Mouse (Mus musculus): ENCODE results near the gene Cuedc1. TPM values are rescaled to one million over a fixed set of nuclear protein-coding genes. Genes with fewer than 3 reads are reported as not detected.
A peak's percentile ranks its signal among the peaks of the same experiment; 100 is the strongest.

The Cuedc1 gene
- polyA plus RNA-seq, 1 experiment: 32.7 TPM

DNA sequence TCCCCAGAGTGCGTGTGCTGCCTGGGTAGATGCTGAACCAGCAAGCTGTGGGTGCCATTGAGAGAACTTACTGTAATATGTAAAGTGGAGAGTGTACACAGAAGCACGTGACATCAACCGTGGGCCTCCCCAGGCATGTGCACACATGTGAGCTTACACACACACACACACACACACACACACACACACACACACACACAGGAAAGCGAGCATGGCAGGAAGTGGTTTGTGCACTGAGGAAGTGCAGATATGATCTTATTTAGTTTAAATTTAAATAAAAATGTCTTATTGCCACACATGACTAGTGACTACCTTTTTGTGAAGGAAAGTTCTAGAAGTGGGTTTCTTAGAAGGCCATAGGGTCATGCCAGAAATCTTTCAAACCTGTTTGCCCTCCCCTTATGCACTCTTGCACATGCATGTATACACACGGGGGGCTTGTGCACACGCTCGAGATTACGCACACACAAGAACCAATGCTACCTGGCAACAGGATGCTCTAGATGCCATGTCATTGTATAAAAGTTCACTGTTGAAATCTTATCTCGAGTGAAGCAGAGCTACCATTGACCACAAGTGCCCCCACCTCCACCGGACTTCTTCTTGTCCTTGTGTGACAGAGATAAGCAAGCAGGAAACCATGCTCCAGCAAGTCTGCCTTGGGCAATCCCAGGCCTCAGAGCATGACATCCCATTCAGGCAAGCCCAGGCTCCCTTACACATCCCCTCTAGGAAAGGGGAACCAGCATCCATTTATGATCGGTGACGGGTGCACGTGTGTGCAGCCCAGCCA, 47.6 kb downstream of the Cuedc1 start:
- DNase-seq (ENCODE audit: extremely low spot score in 1 of 2, low spot score in 1 of 2): no peak

DNA sequence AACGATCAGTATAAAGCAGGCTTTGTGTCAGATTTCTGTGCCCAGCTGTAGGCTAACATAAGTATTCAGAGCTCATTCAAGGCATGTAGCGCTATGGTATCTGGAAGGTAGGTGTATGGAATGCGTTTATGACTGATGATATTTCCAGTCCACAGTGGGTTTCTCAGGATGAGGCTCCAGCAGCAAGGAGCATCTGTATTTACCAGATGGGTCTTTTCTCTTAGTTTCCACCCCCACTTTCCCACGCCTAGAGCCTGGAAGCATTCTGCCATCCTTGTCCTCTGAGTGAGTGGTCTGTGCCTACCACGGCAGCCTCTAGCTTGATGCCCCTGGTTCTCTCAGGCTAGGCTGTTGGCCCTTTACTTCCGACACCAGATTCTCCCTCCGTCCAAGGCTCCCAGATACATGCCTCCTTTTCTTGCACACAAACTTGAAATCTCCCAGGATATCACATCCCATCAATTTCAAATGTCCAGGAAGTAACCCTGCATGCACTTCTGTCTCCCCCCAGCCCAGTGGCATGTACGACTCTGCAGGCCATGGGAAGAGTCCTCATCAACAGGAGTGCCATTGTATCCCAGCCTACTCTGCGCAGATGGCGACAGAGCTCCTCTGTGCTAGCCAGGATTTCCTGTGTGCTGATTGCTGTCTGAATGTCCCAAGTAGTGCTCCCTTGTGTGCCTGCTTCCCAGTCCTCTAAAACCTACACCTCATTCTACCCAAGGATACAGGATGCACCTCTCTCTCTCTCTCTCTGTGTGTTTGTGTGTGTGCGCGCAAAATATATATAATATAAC, 48.6 kb downstream of the Cuedc1 start:
- peak in 1 of 2 experiments; percentile 50 for DNase-seq (ENCODE audit: extremely low spot score in 1 of 2, low spot score in 1 of 2)

DNA sequence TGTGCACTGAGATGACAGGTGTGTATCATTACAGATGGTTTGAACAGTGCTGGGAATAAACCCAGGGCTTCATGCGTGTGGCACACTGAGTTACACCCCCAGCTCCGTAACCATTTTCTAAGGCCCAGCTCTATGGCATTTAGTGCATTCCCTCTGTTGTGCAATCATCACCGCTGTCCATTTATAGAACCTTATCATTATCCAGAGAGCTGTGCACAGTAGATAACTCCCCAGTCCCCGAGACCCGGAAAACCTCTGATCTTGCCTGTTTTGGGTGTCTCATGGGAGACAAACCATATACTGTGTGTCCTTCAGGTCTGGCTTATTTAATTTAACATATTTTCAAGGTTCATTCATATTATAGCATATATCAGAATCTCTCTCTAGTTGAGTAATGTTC, 49.5 kb downstream of the Cuedc1 start:
- DNase-seq (ENCODE audit: extremely low spot score in 1 of 2, low spot score in 1 of 2): no peak

DNA sequence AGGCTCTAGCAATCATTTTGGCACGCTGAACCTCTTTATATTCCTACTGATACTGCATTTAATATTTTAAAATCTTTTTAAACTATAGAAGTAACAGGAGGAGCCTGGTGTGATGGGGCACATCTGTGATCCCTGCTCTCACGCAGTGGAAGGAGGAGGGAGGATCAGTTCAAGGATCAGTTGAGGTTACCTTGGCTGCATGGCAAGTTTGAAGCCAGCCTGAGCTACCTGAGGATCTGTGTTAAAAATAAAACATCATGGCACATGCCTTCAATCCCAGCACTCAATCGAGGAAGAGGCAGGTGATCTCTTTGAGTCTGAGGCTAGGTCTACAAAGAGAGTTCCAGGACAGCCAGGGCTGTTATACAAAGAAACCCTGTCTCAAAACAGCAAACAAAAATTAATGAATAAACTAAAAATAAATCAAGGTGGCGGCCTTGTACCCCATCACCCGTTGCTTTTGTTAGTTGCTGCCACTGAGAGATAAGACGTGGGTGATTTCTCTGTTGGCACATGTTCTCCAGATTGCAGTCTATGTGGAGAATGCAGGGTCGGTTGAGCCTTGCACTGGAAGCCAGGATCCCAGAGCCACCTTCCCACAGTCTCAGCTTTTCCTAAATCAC, 50.3 kb downstream of the Cuedc1 start:
- no peak for DNase-seq (ENCODE audit: extremely low spot score in 1 of 2, low spot score in 1 of 2)

DNA sequence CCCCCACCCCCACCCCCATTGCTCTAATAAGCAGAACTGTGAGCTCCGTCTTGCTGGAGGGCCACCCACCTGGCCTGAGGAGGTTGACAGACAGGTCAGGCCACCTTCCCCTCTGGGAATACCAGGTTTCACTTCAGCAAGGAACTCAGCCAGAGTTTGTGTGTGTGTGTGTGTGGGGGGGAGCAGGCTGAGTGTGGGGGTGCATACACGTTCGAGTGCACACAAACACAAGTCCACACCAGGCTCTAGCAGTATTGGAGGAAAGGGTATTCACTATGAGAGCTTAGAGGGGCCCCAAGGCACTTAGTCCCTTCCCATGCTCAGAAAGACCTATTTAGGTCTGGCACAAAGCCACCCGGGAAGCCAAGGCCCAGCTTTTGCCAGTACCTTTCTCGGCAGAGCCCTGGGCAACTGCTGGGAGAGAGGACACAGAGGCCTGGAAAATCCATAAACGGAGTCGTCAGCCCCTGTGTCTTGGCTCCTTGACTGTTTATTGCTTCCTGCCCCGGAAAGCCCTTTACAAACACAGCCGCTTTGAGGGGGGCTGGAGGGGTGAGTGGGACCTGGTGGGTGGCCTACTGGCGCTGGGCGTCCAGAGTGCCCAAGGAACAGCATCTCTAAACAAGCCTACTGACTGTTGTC, 50.9 kb downstream of the Cuedc1 start:
- peak in 1 of 2 experiments; percentile 24 for DNase-seq (ENCODE audit: extremely low spot score in 1 of 2, low spot score in 1 of 2)

DNA sequence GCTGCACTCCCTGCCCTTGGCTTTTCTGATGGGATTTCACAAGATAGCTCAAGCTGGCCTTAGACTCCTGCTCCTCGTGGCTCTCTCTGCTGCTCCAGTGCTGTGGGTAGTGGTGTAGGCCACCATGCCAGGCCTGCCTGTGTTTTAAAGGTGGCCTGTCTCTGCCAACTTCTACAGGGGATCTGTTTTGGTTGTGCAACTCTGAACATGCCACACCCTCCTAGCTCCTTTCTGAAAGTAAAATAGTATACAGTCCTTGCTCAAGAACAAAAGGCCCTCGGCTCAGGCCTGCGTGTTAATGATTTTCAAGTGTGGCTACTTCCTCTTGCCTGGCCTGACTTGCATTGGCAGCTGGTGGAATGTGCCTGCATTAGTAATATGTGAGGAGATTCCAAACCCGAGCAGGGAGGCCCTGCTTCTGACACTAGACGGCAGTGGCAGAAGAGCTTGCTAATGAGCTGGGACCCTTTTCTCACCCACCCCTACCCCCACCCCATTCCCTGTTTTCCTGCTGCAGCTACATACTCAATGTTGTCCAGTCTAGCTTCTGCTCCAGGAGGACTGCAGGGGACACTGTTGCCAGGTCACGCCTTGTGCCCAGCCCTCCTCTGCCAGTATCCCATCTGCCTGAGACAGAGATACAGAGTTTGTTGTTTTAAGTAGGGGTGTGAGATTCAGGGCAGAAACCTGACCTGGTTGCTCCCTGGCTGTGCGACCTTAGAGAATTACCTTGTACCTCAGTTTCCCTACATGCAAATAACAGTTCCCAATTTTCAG, 53.7 kb downstream of the Cuedc1 start:
- DNase-seq (ENCODE audit: extremely low spot score in 1 of 2, low spot score in 1 of 2): no peak

DNA sequence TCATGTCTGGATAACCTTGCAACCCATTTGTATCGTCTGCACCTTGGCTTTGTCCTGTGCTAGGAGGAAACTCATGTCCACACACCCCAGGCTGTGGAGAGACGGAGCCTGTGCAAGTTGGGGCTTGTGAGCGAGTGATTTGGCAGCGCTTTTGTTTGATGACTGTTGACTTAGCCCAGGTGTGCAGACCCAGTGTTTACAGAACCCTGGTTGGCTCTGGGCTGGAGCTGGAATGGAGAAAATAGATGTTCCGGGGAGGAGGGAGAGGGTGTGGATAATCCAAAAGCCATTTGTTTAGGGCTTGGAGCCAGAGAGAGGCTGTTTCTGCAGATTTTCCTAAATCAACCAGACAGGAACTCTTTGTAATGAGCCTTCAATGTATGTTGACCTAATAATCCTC, 56.0 kb downstream of the Cuedc1 start:
- no peak for DNase-seq (ENCODE audit: extremely low spot score in 1 of 2, low spot score in 1 of 2)

DNA sequence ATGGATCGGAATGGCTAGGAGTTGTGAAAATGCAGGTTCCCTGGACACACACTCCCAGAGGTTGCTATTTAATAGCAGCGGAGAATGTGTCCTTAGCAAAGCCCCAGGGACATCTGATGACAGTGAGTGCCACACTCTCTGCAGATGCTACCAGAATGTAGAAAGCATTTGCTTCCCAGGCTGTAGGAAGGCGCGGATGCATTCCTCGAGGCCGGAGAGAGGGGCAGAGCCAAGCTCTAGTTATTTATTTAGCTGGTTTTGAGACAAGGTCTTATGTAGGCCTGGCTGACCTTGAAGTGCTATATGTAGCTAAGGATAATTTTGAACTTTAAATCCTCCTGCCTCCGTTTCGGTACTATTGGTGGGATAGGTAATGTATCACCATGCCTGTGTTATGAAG, 56.6 kb downstream of the Cuedc1 start:
- no peak for DNase-seq (ENCODE audit: extremely low spot score in 1 of 2, low spot score in 1 of 2)

DNA sequence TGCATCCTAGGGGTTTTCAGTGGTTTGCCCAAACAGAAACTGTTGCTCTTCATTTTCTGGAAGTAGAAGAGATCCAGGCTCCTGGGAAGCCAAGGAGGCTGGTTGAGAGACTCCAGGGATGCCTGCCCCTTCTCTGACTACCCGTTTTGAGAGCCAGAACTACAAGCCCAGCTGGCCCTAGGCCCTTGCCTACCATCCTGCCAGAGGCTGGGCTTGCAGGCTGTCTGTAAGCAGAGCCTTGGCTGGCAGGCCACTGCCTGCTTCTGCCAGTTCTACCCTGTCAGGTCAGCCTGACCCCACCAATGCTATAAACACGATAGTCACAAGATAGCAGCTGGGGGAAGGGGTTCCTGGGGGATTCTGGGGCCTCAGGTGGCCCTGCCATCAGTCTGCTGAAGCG, 57.6 kb downstream of the Cuedc1 start:
- peak in 1 of 2 experiments; percentile 50 for DNase-seq (ENCODE audit: extremely low spot score in 1 of 2, low spot score in 1 of 2)

DNA sequence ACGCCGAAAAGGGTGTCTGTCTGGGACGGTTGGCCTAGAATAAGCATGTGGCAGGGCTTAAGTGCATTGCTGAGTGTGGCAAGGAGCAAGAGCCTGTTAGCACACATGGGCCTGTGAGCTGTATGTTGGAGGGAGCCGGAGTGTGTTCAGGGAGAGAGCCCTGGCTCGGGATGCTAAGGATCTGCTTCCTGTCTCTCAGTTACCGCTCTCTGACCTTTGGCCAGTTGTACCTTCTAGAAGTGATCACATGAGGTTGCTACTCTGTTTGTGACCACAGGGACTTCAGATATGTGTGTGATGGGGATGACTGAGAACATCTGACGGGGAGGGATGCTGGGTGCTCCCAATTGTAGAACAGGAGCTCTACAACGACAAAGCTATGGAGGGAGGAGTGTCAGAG, 58.1 kb downstream of the Cuedc1 start:
- DNase-seq (ENCODE audit: extremely low spot score in 1 of 2, low spot score in 1 of 2): no peak

DNA sequence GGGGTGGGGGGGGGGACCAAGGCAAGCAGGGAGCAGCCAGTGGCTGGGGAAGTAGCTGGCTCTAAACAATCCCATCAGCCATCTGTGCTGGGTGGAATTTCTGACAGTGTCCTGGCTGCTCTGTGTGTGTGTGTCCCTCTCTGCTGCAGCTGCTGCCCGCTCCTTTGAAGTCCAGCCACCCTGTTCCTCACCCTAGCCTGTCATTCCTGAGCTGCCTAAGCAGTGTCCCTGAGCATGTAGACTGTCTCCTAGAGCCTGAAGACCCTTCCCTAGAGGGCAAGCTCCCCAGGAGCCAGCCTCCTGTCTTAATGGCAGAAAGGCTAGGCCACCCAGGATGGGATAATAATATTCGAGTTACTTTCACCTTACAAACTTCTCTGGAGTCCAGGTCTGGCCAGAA, 58.5 kb downstream of the Cuedc1 start:
- DNase-seq (ENCODE audit: extremely low spot score in 1 of 2, low spot score in 1 of 2): no peak

DNA sequence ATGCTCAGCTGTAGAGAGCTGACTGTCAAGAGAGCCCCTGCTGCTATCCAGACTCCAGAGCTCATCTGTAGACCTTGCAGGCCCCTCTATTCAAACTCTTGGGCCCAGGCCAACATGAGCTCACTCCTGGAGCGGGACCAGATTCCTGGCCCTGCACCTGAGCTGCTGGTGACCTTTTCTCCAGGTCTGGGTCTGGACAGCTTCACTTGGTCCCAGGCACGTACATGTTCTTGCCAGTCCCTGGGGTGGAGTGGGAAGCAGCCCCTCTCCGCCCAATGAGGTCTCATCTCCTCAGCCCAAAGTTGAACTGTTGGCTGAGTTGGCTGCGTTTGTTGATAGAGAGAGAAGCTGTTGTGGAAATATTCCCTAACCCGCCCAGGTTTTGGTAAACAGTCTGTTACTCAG, 61.0 kb downstream of the Cuedc1 start:
- DNase-seq (ENCODE audit: extremely low spot score in 1 of 2, low spot score in 1 of 2): no peak

DNA sequence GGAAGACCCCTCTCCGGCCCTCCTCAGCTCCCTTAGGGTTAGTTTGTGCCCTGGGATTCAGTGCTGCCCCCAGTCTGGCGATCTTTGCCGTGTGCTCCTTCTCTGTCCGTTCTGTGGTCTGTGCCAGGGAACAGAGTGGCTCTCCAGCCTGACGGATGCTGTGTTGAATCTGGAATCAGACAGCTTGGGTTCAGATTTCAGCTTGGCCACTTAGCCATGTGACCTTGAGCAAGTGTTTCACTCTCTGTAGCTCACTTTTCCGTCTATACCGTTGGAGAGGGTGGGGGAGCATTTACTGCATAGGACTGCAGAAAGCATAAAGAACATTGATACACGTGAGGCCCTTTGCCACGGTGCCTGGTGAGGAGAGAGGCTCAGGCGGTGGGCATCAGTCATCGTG, 61.5 kb downstream of the Cuedc1 start:
- no peak for DNase-seq (ENCODE audit: extremely low spot score in 1 of 2, low spot score in 1 of 2)

DNA sequence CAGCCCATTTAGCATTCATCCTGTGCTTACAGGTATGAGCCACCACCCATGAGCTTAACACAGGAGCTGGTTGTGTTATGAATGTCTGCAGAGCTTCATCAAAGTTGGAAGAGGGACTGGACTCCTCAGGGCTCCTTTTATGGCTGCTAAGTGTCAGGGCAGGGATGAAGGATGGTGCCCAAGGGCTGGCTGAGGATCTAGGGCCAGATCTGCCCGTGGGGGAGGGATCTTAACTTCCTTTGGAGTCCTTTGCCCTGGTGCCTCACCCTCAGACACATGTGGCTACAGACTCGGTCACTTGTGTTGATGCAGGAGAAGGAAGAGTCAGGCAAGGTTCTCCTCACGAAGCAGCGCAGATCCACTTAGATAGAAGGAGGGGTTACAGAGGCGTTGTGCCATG, 62.5 kb downstream of the Cuedc1 start:
- no peak for DNase-seq (ENCODE audit: extremely low spot score in 1 of 2, low spot score in 1 of 2)

DNA sequence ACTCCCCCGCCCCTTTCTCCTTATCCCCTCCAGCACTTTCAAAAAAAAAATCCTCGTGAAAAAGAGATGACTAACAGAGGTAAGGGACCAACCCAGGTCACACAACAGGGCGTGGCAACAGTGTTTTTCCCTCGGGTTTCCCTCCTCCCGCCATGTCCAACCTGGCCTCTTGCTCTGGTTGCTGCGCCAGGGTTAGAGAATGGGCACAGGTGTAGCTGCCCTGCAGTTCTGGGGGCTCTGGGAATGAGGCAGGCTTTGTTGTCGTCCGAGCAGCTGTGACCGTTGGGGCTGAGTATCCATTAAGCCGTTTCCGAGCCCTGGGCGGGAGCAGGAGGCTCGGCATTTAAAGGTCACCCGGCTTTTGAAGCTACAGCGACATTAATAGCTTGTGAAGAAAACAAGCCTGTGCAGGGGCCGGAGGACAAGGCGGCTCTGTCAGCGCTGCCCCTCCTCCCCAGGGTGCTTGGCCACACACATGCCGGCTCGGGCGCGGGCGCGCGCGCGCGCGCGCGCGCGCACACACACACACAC, 63.3 kb downstream of the Cuedc1 start:
- DNase-seq (ENCODE audit: extremely low spot score in 1 of 2, low spot score in 1 of 2): peak in 1 of 2 experiments; percentile 69

DNA sequence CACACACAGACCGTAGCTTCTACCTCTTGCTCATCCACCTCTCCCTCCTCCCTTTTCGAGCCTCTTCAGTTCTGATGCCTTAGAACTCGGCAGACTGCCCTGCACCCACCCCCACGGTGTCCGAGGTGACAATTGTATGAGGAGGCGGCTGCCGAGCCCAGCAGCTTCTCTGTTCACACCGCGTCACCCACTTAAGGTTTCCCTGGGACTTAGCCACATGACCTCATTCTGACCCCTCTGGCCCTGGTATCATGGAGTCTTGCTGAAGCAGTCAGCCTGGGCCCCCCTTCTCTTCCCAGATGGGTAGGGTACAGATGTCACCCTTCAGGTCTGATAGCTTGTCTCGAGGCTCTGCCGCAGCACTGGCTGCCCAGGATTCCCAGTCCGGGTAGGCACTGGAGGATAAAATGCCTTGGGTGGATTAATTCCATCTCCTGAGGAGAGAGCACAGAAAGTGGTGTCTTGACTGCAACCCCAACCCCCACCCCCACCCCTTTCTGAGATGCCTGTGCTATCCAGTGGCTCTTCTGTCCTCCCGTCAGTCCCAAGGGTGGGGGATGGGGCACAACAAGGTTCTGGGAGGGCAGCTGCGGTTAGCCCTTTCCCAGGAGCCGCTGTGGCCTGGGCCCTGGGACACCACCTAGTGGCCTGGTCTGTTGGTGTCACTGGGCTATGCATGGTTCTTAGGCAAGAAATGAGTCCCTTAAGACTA, 63.9 kb downstream of the Cuedc1 start:
- DNase-seq (ENCODE audit: extremely low spot score in 1 of 2, low spot score in 1 of 2): peak in 1 of 2 experiments; percentile 84

DNA sequence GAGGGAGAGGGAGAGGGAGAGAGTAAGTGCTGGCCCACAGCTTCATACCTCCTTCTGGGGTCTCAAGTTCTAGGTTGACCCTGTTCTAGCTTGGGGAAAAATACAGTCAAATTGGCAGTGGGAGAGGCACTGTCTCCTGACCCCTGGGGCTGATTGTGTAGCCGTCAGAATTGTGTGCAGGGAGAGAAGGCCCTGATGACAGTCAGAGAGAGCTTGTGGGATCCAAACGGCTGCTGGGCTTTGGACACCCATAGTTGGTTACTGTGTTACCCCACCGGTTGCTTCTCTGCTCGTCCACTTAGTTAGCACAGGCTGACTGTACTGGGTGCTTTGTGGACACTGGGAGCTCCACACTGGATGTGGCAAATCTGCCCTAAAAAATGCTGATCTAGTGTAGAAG, 64.9 kb downstream of the Cuedc1 start:
- DNase-seq (ENCODE audit: extremely low spot score in 1 of 2, low spot score in 1 of 2): no peak

DNA sequence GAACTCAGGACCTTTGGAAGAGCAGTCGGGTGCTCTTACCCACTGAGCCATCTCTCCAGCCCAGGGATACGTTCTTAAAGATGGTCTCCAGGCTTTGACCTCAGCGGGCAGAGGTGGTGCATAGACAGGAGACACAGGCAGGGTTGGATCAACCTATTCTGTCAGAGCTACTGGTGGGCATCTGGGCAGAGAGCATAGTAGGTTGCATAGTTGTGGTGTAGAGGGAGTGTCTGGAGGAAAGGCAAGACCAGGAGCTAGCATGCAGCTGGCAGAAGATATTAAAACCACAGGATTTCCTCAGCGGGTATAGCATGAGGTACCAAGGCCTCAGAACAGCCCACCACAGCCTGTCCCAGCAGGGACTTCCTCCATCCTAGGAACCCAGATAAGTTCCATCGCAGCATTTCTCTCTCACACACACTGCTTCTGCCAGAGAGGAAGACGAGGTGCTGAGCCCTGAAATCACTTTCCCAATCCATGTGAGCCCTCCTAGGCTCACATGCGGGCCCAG, 66.4 kb downstream of the Cuedc1 start:
- no peak for DNase-seq (ENCODE audit: extremely low spot score in 1 of 2, low spot score in 1 of 2)

DNA sequence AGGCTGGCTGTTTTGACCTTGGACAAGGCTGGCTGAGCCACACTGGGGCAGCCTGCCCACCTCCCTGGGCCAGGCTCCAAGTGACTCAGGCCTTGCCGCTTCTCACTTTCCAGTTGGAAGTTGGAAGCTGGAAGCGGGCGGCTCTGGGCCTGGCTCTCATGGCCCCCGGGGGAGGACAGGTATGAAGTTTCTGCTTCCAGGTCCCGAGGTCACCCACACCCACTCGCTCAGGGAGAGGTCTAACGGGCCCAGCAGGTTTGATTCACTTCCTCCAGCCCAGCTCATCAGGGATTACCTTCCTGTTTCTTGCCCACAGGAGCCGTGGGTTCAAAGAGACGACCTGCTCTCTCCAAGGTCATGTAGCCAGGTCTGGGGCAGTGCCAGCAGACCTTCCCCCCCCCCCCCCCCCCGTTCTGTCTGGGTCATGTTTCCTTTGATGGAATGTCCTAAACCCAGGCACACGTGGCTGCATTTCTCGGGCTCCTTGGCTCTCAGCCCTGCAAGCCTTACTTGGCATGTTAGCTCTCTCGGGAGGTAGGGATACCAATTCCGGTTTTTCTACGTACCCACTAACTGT, 67.0 kb downstream of the Cuedc1 start:
- DNase-seq (ENCODE audit: extremely low spot score in 1 of 2, low spot score in 1 of 2): peak in 1 of 2 experiments; percentile 46
